Mouse (Mus musculus): ENCODE results near the gene Susd6.

The Susd6 gene

DNA sequence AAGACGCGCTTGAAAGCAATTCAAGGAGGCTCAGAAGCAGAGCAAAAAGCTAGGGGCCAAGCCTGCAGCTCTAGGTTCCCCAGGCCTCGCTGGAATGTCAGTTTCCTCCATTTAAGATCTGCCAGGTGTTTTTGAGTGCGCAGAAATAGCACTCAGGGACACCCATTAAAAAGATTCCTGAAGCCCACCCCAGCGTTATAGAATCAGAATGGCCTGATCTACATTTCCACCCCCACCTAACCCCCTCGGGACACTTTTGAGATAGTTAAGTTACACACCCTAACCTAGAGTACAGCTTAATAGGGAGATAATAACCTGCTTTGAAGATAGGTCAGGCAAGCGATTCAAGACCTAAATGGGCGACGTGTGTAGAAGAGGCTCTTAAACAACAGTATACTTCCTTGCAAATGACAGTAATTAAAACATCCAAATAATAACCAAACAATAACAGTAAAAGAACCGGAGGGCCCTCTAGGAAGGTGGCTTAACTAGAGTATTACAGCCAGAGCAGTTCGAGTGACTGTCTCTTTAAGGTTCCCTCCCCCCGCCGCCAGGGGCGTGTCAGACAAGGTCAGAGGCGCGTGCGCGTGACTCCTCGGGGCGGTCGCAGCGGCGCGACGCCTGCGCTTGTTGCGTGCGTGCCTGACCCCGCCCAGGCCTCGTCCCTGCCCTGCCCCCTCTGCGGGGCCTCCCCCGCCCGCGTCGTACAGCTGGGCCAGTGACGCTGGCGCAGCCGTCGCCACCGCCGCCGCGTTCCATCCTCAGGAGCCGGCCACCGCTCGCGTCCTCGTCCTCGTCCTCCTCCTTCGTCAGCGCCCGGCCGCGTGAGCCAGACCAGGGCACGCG is at the start of gene Susd6:
Gene Susd6 (plus strand): TSS at position 662 of the 846 bp plus-strand sequence.
- peak; percentile 93 for DNase-seq (ENCODE audit: low read depth, low spot score)

DNA sequence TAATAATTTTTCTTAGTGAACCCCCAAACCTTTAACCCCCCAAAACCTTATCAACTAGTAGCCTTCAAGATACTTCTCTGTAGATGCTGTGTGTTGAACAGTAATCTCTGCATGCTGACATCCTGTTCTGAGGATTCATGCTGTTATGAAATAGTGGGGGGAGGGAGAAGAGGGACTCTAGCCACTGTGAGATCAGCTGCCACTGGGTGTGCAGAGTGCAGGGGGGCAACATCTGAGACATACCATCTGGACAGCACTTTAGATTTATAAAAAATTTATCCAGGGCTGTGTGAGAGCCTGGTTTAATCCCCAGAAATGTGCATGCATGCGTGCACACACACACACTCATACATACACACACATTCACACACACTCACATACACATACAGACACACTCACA is 45.7 kb upstream of the Susd6 start:
- no peak for DNase-seq (ENCODE audit: low read depth, low spot score)

DNA sequence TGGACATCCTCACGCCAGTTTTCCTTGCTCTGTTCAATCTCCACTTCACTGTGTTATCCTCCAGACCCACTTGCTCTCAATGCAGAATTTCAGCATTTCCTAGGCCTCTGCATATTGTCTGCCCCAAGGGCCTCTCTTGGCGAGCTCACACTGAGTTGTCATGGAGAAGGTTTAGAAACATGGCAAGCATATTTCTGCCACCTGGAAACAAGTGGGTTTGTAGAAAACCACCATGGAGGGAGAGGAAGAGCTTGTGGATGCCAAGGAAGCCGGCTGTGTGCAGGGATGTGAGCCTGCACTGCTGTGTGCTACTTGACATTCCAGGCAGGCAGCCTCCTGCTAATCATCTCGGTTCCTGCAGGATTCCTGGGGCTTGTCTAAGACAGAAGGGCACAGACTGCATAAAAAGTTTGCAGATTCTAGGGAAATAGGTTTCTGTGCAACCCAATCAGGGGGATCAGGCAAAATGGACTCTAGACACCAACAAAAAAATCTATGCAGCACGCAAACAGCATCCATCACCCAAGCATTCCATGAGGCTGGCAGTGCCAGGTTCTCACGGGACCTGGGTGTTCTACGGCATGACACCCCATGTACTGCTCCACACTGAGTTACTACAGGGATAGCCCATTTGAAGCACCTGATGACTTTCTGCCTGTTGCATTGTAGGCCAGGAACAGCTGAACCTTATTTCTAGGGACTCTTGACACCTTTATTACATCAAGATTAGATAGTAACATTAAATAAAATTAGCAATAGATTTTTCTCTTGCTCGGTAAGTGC is 44.1 kb upstream of the Susd6 start:
- no peak for DNase-seq (ENCODE audit: low read depth, low spot score)

DNA sequence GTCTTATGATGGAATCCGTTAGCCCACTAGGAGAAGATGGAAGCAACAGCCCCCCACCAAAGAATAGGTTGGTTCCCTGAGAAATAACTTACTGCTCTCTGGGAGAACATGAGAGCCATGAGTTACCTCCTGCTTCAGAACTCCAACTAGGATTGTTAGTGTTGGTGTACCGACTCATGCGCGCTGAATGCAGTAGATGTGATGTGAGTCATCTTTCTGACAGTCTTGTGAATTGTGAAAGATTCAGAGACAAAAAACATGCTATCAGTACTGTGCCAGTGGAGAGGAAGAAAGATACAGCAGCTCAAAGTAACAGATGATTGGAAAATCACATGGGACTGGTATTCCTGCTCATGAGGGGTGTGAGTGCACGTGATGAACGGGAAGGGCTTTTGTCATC is 38.8 kb upstream of the Susd6 start:
- no peak for DNase-seq (ENCODE audit: low read depth, low spot score)

DNA sequence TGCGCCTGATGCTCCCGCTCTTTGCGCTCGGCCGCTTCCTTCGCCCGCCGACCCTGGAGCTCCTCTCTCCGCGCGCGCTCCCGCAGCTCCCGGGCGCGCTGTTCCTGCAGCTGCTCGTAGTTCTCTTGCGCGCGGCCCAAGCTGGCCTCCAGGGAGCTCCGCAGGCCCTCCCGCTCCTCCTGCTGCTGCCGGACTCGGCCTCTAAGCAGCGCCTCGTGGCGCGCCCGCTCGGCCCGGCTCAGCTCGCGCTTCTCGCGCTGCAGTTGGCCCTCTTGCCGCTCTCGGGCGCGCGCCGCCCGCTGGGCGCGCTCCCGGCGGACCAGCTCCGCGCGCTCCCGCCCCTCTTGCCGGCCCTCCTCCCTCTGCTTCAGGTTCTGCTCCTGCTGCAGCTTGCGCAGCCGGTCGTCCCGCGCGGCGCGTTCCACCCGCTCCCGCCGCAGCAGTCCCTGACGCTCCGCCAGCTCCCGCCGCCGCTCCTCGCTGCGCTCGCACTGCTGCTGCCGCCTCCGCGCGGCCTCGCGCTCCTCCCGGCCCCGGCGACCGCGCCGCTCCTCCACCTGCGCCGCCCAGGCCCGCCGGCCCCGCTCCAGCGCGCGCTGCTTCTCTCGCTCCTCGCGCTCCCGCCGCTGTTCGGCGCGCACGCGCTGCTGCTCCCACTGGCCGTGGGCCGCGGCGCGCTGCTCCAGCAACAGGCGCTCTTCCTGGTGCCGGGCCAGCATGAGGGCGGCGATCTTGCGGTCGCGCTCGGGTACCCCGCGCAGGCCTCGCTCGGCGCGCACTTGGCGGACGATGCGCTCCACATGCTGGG is 32.4 kb upstream of the Susd6 start:
- no peak for DNase-seq (ENCODE audit: low read depth, low spot score)

DNA sequence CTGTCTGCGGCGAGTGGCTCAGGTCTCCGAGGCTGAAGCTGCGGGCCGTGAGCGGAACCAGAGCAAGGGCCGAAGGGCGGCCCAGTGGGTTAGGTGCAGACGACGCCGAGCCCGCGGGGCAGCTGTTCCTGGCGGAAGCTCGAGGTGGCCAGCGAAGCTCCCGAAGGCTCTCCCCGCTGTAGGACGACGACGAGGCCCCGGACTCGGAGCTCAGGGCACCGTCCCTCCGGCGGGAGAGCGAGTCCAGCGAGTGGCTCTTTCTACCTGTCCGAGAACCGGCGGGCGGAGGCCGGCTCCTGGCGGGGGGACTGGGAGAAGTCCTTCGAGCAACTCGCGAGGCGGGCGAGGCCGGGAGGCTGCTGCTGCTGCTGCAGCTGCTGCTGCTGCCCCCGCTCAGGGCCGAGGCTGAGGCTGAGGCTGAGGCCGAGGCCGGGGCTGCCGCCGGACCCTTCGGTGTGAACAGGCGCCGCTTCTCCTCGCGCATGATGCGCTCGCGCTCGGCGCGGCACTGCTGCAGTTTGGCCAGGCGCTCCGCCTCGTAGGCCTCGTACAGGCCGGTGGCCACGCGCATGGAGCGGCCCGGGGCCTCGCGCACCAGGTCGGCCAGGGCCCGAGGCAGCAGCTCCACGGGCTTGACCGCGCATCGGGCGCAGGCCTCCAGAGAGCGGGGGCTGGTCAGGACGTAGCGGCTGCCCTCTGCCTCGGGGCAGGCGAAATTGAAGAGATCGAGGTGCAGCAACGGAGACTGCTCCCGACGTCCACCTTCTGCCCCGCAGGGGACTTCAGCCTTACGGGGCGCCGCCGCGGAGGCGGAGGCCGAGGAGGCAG is 31.5 kb upstream of the Susd6 start:
- no peak for DNase-seq (ENCODE audit: low read depth, low spot score)

DNA sequence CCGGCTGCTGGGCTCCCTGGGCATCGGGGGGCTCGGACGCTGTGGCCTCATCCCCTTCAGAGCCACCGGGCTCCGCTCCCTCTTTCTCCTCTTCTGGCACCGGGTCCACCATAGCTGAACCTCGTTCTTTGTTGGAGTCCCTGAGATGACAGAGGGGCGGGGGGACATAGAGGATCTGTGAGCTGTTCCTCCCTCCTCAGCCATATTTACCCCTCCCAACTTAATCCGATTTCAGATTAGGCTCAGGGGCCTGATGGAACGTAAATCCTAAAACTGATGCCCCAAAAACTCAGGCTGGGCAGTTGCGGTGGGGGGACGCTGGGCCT is 31.0 kb upstream of the Susd6 start:
- peak; percentile 83 for DNase-seq (ENCODE audit: low read depth, low spot score)

DNA sequence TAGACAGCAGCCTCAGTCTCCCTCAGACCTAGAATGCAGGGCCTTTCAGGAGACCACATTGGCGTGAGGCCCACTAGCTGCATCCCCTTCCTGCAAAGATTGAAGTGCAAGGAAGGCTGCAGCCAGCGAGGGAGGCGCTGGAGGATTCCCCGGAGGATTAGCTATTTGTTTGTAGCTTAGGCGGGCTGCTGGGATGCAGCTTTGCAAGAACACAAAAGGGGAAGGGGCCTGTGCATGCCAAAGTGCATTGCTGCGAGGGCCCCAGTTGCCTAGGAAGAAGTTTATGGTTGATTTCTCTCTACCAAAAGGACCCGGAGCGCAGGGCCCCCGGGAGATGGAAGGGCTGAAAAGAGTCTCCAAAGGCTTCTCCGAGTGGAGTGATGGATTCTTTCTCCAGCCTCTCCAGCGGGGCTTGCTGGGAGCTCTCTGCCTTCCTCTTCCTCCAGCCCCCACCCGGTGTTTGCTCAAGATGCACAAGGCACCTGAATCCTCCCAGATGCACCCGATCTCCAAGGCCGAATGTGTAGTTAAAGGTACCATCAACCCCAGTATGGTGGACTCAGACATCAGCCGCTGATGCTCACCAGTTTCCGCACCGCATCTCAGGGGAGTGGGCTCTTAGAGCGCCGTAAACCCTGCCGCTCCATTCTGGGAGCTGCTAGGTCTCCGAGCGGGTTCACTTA is 30.5 kb upstream of the Susd6 start:
- no peak for DNase-seq (ENCODE audit: low read depth, low spot score)

DNA sequence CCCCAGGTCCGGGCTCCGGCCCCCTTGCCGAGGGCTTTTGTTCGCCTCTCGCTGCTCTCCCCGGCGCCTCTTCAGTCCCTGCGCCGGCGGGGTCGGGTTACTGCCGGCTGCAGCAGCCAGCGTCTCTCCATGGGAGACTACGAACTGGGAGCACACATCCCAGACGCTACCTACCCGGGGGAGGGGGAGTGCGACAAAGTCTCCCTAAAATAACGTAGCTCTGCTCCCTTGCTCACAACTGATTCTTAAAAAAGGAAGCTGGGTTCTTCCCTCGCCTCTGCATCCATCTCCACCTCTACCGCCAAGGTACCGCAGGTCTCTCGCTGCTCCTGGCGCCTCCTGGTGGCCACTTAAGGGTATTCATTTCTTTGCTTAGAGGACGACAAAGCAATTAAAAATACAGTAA is 29.9 kb upstream of the Susd6 start, which contains the start of gene Ccdc177:
Gene Ccdc177 (minus strand): TSS at position 292 of the 406 bp plus-strand sequence.
- DNase-seq (ENCODE audit: low read depth, low spot score) = peak; percentile 74

DNA sequence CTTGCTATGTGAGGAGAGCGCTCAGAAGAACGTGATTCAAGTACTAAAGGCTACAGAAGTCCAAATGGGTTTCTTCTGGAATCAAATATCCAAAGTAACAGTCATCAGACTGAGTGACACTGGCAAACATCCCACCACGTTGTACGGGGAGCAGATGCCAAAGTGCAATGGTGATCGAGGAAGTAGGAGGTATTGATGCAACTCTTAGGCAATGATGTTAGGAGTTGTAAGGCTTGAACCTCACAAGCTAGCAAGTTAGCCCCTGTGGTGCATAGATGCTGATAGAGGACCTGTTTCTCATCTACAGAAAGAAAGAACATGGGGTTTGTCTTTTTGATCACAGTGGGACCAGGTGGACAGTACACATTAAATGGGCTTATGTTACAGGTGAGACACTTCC is 27.3 kb upstream of the Susd6 start:
- no peak for DNase-seq (ENCODE audit: low read depth, low spot score)

DNA sequence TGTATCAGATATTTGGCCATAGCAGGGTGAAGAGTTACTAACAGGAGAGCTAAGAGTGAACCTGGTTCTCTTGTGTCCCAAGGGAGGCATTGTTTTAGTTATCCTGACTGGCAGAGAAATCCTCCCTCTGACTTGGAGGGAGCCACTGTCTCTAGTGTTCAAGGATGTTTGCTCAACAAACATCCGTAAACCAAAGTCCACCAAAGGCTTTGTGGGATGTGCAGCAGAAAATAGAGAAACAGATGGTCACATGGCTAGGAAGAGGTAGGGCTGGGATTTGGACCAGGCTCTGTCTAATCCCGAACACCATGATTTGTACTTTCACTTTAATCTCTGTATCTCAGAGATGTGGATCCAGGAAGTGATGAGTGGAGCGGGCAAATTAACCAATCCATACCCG is 26.2 kb upstream of the Susd6 start:
- no peak for DNase-seq (ENCODE audit: low read depth, low spot score)

DNA sequence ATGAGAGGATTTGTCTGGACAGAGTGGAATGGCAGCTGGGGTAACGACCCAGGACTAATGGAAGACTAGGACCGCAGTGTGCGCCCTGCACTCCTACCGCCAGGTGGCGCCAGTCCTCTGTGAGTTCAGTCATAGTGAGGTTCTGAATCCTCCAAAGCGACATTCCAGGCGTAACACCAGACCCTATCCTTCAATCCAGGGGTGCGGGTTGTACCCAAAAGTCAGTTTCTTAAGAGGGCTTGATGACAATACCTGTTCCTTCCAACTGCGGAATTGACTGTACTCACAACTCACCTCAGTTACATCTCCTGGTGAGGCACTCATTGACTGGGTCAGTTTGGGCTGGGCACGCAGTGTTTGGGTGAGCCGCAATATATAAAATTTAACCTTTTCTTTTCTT is 20.6 kb upstream of the Susd6 start:
- DNase-seq (ENCODE audit: low read depth, low spot score) = peak; percentile 73

DNA sequence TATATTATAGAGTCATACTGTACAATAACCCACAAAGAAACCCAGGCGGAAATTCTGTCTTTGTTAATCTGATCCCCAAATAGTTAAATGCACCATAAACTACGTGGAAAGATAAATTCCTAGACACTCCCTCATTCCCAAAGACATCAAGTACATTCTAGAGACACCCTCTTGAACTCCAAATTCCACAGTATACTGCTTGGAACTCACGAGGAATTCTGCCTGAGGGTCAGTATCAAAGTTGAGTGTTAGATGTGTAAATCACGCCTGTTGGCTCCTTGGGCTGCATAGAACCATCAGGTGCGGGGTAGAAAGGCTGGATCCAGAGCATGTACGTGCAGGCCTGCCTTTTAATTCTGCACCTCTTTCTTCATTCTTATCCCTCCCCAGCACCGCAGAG is 15.5 kb upstream of the Susd6 start:
- no peak for DNase-seq (ENCODE audit: low read depth, low spot score)

DNA sequence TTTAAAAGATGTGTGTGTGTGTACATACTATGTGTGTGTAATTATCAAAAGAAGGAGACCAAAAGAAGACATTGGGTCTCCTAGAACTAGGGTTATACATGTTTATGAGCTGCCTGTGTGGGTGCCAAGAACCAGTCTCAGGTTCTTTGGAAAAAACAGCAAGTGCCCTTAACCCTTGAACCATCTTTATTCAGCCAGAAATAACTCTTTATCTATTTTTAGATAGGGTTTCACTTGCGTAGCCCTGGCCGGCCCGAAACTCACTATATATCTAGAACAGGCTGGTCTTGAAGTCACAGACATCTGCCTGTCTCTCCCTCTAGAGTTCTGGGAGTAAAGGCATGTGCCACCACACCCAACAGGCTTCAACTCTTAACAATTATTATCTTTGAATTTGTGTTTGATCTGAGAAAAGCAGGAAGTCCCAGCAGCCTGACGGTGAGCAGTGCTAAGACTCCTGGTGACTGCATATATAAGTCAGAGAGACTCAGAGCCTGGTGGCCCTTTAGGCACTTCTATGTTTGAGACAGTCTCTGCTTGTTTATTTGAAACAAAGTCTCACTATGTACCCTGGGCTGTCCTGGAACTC is 14.2 kb upstream of the Susd6 start:
- no peak for DNase-seq (ENCODE audit: low read depth, low spot score)

DNA sequence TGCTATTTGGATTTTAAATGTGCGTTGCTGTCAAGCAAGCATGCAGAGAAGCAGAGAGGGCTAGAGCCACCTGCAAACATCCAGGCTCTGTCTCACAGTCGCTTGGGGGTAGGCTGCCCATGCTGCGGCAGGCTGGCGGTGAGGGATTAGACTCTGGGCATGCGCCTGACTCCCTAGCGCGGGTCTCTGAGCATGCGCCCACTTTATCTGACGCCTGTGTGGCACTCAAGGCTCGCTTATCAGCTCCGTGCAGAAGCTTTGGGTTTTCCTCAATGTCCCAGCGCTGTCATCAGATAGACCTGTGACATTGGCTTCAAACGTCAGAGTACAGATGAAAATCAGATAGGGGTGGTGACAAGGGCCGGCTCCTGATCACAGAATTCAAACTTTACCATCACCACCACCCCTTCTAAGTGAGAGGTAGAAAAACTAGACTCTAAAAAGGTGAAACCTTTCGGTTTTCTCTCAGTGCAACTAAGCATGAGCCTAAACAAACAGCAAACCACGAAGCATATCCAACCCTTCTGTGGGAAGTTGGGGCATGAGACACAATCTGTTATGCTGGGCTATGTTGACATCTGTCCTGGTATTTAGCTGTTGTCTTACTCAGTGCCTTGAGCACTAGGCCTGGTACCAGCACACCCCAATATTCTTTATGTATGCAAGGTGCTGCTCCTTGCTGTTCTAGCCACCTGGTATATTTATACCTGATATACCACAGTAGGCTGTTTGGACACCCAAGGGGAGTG is 11.9 kb upstream of the Susd6 start:
- DNase-seq (ENCODE audit: low read depth, low spot score) = no peak

DNA sequence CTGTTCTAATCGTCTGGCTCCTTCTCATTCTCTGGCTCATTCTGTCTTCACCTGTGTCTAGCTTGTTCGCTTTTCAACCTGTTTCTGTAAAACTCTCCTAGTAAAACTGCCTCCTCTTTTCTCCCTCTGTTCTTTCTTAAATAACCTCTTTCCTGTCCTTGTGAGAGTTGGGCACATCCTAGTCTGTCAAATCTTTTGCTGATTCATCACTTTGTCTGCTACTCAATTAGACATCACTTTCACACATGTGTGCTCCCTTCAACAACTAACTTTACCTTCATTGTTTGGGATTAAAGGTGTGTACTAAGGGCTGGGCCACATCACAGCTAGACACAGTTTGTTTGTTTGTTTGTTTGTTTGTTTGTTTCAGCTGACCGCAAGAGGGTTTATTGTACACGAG is 10.6 kb upstream of the Susd6 start:
- DNase-seq (ENCODE audit: low read depth, low spot score) = no peak

DNA sequence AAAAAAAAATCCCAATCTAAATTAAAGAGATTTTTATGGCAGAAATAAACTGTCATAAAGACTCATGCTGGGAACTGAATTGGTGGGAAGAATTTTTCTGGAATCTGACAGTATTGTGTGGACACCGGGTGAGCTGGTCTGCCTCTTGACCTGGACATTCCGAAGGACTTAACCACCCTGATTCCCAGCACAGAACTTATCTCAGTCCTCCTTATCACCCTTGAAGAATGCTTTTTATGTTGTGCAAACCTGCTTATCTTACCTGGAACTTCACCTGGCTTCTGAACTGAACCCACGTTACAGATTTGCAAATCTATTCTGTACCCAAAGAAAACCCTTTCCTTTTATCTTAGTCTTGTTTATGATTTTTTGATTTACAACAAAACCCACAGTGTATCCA is 8.1 kb upstream of the Susd6 start:
- no peak for DNase-seq (ENCODE audit: low read depth, low spot score)

DNA sequence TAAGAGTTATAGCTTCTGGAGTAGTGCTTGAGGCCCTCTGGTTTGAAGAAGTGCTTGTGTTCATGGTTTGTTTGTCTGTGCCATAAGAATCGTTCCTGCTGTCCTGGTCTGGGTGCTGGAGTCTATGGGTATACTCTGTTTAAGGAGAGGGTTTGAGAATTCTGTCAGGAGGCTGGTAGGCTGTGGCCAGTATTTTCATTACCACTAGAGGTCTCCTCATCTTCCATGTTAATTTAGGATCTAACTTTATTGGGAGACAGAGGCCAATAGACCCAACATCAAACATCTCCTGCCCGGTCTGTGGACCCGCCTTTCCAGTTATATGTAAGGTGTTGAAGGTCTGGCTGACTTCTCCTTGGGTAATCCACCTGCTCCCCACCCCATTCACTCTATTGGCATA is 7.4 kb upstream of the Susd6 start:
- no peak for DNase-seq (ENCODE audit: low read depth, low spot score)

DNA sequence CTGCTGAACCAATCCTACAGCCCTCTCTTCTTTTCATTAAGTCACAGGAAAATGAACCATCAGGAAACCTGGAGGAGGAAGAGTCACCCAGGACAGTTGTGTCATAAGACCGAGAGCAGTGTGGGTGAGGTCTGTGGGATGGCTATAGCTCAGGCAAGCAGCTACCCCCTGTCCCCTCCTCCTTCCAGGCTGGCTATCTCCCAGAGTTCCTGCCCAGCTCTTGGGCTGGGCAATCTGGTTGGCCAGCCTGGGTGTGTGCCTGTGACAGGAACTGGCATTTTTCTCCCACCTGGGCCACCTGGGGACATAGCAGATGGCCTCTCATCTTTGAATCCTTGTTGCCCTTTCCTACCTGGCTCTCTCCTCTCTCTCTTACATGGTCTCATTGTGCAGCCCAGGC is 6.4 kb upstream of the Susd6 start:
- no peak for DNase-seq (ENCODE audit: low read depth, low spot score)

DNA sequence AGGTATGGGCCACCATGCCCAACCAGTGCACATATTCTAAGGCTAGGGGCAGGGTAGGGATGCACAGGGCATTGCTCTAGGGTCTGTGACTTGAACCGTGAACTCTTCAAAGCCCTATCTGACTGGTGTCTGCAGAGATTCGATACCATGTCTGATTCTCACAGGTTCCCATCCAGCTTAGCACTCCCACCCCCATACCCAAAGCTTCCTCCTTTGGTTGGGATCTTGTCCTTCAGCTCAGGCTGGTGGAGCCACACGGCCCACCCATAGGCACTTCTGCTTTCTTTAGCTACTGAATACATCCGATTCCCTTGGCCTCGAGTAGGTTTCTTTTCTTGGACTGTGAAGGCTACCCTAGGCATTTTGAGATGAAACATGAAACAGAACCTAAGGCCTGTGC is 5.3 kb upstream of the Susd6 start:
- DNase-seq (ENCODE audit: low read depth, low spot score) = no peak

All from retina, adult 2 months (tissue).